Mouse (Mus musculus) ES-Bruce4 (cell line): ENCODE results near the gene Slc22a23.

ENCODE experiments used
- CTCF ChIP-seq: IDR thresholded peaks from one replicate; pipeline ENCODE4 v1.8.1; 2011; ENCODE audit warnings: low read depth, low read length
- EP300 ChIP-seq: IDR thresholded peaks from 2 replicates; pipeline ENCODE4 v1.6.1; 2011; ENCODE audit warnings: low read depth, low read length; ENCODE audit not compliant: insufficient read depth
- POLR2A ChIP-seq: IDR thresholded peaks from one replicate; pipeline ENCODE4 v1.8.1; 2011; ENCODE audit warnings: low read length; ENCODE audit not compliant: insufficient read depth

- TF ChIP-seq CTCF (no peak), EP300 (no peak), POLR2A (no peak)
Observed at GRCm38 (mm10) chr13:34274890-34275289, 70.1 kb downstream of the Slc22a23 start.
